27 mouse cellular contexts compared by ENCODE assay signal in genomic region chr16:82460872-82461271, GRCm38 (mm10).
DNase-seq lines count a peak whose midpoint lies in the region; ATAC-seq lines count a peak whose summit lies in the region.
"Had no signal": no experiment of that assay in that cellular context is flagged by ENCODE, and none has a peak within 500 bp of the region (broad histone marks: within the 10 kb centered on the region; RNA-seq: fewer than 3 reads in every experiment).

No protein-coding gene starts in this region.

- H3K4me3 ChIP-seq in midbrain, embryonic 11.5 days (ENCODE audit: low read depth, low read length): no peak overlapping the region
- H3K4me3 ChIP-seq in midbrain, embryonic 16.5 days (ENCODE audit: low read depth, low read length): no peak overlapping the region
- H3K4me3 ChIP-seq in neural tube, embryonic 13.5 days: no peak overlapping the region
- H3K4me3 ChIP-seq in midbrain, embryonic 14.5 days (replicated peaks; ENCODE audit: low read depth, low read length): no peak overlapping the region
- H3K4me3 ChIP-seq: embryonic facial prominence, embryonic 10.5 days; embryonic facial prominence, embryonic 13.5 days; forebrain, embryonic 10.5 days; heart, embryonic 12.5 days; heart, embryonic 15.5 days; hindbrain, embryonic 10.5 days; hindbrain, embryonic 13.5 days had no signal

- H3K27me3 ChIP-seq in midbrain, embryonic 11.5 days (ENCODE audit: control insufficient read depth, insufficient read depth, low read length): no peaks in the 10 kb centered on the region
- H3K27me3 ChIP-seq in midbrain, embryonic 16.5 days (ENCODE audit: control insufficient read depth, insufficient read depth, low read depth, low read length): no peaks in the 10 kb centered on the region
- no peaks in the 10 kb centered on the region for H3K27me3 ChIP-seq in neural tube, embryonic 13.5 days
- H3K27me3 ChIP-seq in midbrain, embryonic 14.5 days (ENCODE audit: control insufficient read depth, insufficient read depth, low read length): no peaks in the 10 kb centered on the region
- H3K27me3 ChIP-seq: embryonic facial prominence, embryonic 13.5 days; heart, embryonic 12.5 days; heart, embryonic 15.5 days; hindbrain, embryonic 13.5 days had no signal

- no peak overlapping the region for H3K4me2 ChIP-seq in midbrain, embryonic 11.5 days
- H3K4me2 ChIP-seq in midbrain, embryonic 16.5 days (ENCODE audit: low read length): no peak overlapping the region
- H3K4me2 ChIP-seq in neural tube, embryonic 13.5 days: no peak overlapping the region
- no peak overlapping the region for H3K4me2 ChIP-seq in midbrain, embryonic 14.5 days (ENCODE audit: low read length)
- H3K4me2 ChIP-seq: embryonic facial prominence, embryonic 13.5 days; heart, embryonic 12.5 days; heart, embryonic 15.5 days; hindbrain, embryonic 13.5 days had no signal

- no peaks in the 10 kb centered on the region for H3K36me3 ChIP-seq in midbrain, embryonic 11.5 days (ENCODE audit: control insufficient read depth, insufficient read depth, low read length)
- H3K36me3 ChIP-seq in midbrain, embryonic 16.5 days (ENCODE audit: control insufficient read depth, insufficient read depth, low read length): no peaks in the 10 kb centered on the region
- H3K36me3 ChIP-seq in neural tube, embryonic 13.5 days: no peaks in the 10 kb centered on the region
- no peaks in the 10 kb centered on the region for H3K36me3 ChIP-seq in midbrain, embryonic 14.5 days (ENCODE audit: control insufficient read depth, insufficient read depth, low read length)
- H3K36me3 ChIP-seq: embryonic facial prominence, embryonic 10.5 days; embryonic facial prominence, embryonic 13.5 days; forebrain, embryonic 10.5 days; heart, embryonic 12.5 days; heart, embryonic 15.5 days; hindbrain, embryonic 10.5 days; hindbrain, embryonic 13.5 days had no signal

- no peaks in the 10 kb centered on the region for H3K4me1 ChIP-seq in midbrain, embryonic 11.5 days (ENCODE audit: control insufficient read depth, insufficient read depth, low read length)
- H3K4me1 ChIP-seq in midbrain, embryonic 16.5 days (ENCODE audit: control insufficient read depth, insufficient read depth, low read length): no peaks in the 10 kb centered on the region
- no peaks in the 10 kb centered on the region for H3K4me1 ChIP-seq in neural tube, embryonic 13.5 days (replicated peaks)
- no peaks in the 10 kb centered on the region for H3K4me1 ChIP-seq in midbrain, embryonic 14.5 days (ENCODE audit: control insufficient read depth, insufficient read depth, low read length)
- H3K4me1 ChIP-seq: embryonic facial prominence, embryonic 10.5 days; embryonic facial prominence, embryonic 13.5 days; forebrain, embryonic 10.5 days; heart, embryonic 12.5 days; heart, embryonic 15.5 days; hindbrain, embryonic 10.5 days; hindbrain, embryonic 13.5 days had no signal

- H3K9ac ChIP-seq in midbrain, embryonic 11.5 days (ENCODE audit: low read length): no peak overlapping the region
- H3K9ac ChIP-seq in midbrain, embryonic 16.5 days (ENCODE audit: low read depth, low read length): no peak overlapping the region
- H3K9ac ChIP-seq in neural tube, embryonic 13.5 days: no peak overlapping the region
- no peak overlapping the region for H3K9ac ChIP-seq in midbrain, embryonic 14.5 days (replicated peaks; ENCODE audit: low read length)
- H3K9ac ChIP-seq: embryonic facial prominence, embryonic 13.5 days; forebrain, postnatal 0 days; heart, embryonic 12.5 days; heart, embryonic 15.5 days; hindbrain, embryonic 13.5 days had no signal

- WGBS in midbrain, embryonic 11.5 days: 77% methylated on average over 4 of the region's 4 CpGs
- WGBS in midbrain, embryonic 16.5 days: 30% methylated on average over 4 of the region's 4 CpGs
- WGBS in neural tube, embryonic 13.5 days: 57% methylated on average over 4 of the region's 4 CpGs
- 40% methylated on average over 4 of the region's 4 CpGs for WGBS in midbrain, embryonic 14.5 days

- no peak for DNase-seq in midbrain, embryonic 11.5 days (ENCODE audit: low spot score, missing footprints)
- DNase-seq in neural tube, embryonic 10.5 days (ENCODE audit: extremely low spot score, low spot score): no peak
- peak; percentile 49 for DNase-seq in midbrain, embryonic 14.5 days
- no peak for DNase-seq in thymus, adult 18-20 months
- DNase-seq: adrenal gland, adult 2 months; adrenal gland, postnatal 14 days; cerebellum, adult 11-12 months; cerebellum, adult 8-10 months; cerebellum, postnatal 10 days; cerebellum, postnatal 36 days; embryo, embryonic 11 days; forebrain, postnatal 0 days; gastrocnemius, postnatal 25 days; heart, adult 18-20 months; heart, postnatal 10 days; heart, postnatal 36 days had no signal

- no peaks in the 10 kb centered on the region for H3K9me3 ChIP-seq in midbrain, embryonic 11.5 days (ENCODE audit: control insufficient read depth, low read length)
- H3K9me3 ChIP-seq in midbrain, embryonic 16.5 days (replicated peaks; ENCODE audit: control insufficient read depth, low read length, poor library complexity, severe bottlenecking): no peaks in the 10 kb centered on the region
- H3K9me3 ChIP-seq in neural tube, embryonic 13.5 days: no peaks in the 10 kb centered on the region
- H3K9me3 ChIP-seq in midbrain, embryonic 14.5 days (ENCODE audit: control insufficient read depth, low read length): no peaks in the 10 kb centered on the region; the same call in 1 of the 2 replicates
- H3K9me3 ChIP-seq: embryonic facial prominence, embryonic 10.5 days; embryonic facial prominence, embryonic 13.5 days; forebrain, embryonic 10.5 days; heart, embryonic 12.5 days; heart, embryonic 15.5 days; hindbrain, embryonic 10.5 days; hindbrain, embryonic 13.5 days had no signal

- ATAC-seq in midbrain, embryonic 11.5 days (ENCODE audit: low FRiP score): peak; percentile 68; the same call in 1 of the 2 replicates
- ATAC-seq in midbrain, embryonic 16.5 days: no peak
- ATAC-seq in neural tube, embryonic 13.5 days (ENCODE audit: low read depth): 0 out of 2 replicates have a peak, but pooled peaks have one; percentile 56
- peak; percentile 71; the same call in 1 of the 2 replicates for ATAC-seq in midbrain, embryonic 14.5 days (ENCODE audit: low FRiP score, low TSS enrichment)
- ATAC-seq: CD4-positive, CD25-positive, alpha-beta regulatory T cell, adult 4 months; forebrain, postnatal 0 days; hindbrain, embryonic 16.5 days had no signal

- H3K27ac ChIP-seq in midbrain, embryonic 11.5 days (ENCODE audit: low read depth, low read length): no peak overlapping the region
- H3K27ac ChIP-seq in midbrain, embryonic 16.5 days (ENCODE audit: low read length): no peak overlapping the region
- H3K27ac ChIP-seq in neural tube, embryonic 13.5 days (replicated peaks): 0 out of 2 replicates have a peak overlapping the region, but pooled peaks have one; percentile 2
- H3K27ac ChIP-seq in midbrain, embryonic 14.5 days (replicated peaks; ENCODE audit: low read depth, low read length): no peak overlapping the region
- H3K27ac ChIP-seq: embryonic facial prominence, embryonic 10.5 days; embryonic facial prominence, embryonic 13.5 days; forebrain, embryonic 10.5 days; heart, embryonic 15.5 days; hindbrain, embryonic 10.5 days; hindbrain, embryonic 13.5 days had no signal
